Mouse (Mus musculus) stomach, postnatal 0 days (tissue): ENCODE results near the gene Insm2.

Experiments used
- CTCF ChIP-seq: IDR thresholded peaks from 2 replicates; pipeline ENCODE4 v1.5.1; 2016; ENCODE audit warnings: antibody characterized with exemption, low read depth, mild to moderate bottlenecking, moderate library complexity
- EP300 ChIP-seq: optimal IDR thresholded peaks from 2 replicates; pipeline ENCODE3; 2016; ENCODE audit warnings: antibody characterized with exemption

- no peak for TF ChIP-seq CTCF
- no peak for TF ChIP-seq EP300
These were observed 39.1 kb upstream of the Insm2 start for GRCm38 (mm10) chr12:55560025-55560690.
